Mouse (Mus musculus) cortical plate, adult 2 months (tissue): Measurements from ENCODE around the gene Fmnl2. TPM values are rescaled to one million over a fixed set of nuclear protein-coding genes. Genes with fewer than 3 reads are reported as not detected.

ENCODE experiments used
- H3K27ac ChIP-seq: fragments of 200-500 bp; 2 replicates; pipeline ENCODE4 v1.5.1; 2012; ENCODE audit warnings: low read length, control low read depth, inconsistent platforms; ENCODE audit not compliant: insufficient read depth
- H3K4me1 ChIP-seq: fragments of 200-500 bp; 2 replicates; pipeline ENCODE4 v1.6.1; 2011; ENCODE audit warnings: low read length; ENCODE audit not compliant: control insufficient read depth, insufficient read depth
- H3K4me3 ChIP-seq: fragments of 200-500 bp; 2 replicates; pipeline ENCODE4 v1.5.1; 2011; ENCODE audit warnings: mild to moderate bottlenecking, low read length, control low read depth; ENCODE audit not compliant: insufficient read depth
- CTCF ChIP-seq: fragments of 200-500 bp; IDR thresholded peaks from 2 replicates; pipeline ENCODE4 v1.5.1; 2011; ENCODE audit warnings: mild to moderate bottlenecking, control low read depth, low read length; ENCODE audit not compliant: insufficient read depth; ENCODE audit errors: extremely low read depth
- POLR2A ChIP-seq: fragments of 200-500 bp; IDR thresholded peaks from 2 replicates; pipeline ENCODE4 v1.6.1; 2011; ENCODE audit warnings: mild to moderate bottlenecking, low read length, control low read depth; ENCODE audit not compliant: insufficient read depth; ENCODE audit errors: extremely low read depth
- polyA plus RNA-seq: library from polyadenylated mRNA; depleted of rRNA; stranded (reverse); fragments of >200 nt; gene quantifications from 2 replicates; pipeline ENCODE4 v1.2.3, GENCODE M21; 2012

The Fmnl2 gene
- polyA plus RNA-seq, 1 experiment: 24.9 TPM

DNA sequence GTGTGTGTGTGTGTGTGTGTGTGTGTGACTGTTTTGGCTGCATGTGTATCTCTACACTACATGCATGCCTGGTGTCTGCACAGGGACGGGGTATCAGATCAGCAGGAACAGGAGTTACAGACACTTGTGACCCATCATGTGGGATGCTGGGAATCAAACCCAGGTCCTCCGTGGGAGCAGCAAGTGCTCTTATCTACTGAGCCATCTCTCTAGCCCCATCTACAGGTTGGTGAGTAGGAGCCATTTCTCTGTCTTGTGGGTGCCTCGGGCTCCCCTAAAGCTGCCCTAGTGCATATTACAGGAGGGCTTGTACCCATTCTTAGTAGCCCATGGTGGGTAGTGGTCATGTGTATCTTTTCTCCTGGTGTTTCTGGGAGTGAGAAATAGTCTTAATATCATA, 90.7 kb downstream of the Fmnl2 start:
- peaks cover 8% of the 10 kb centered on the region; the same call in 1 of the 2 replicates for H3K4me1 ChIP-seq
- no peak for TF ChIP-seq CTCF
- no peak for TF ChIP-seq POLR2A
- no peak overlapping the region for H3K4me3 ChIP-seq
- H3K27ac ChIP-seq: no peak overlapping the region

DNA sequence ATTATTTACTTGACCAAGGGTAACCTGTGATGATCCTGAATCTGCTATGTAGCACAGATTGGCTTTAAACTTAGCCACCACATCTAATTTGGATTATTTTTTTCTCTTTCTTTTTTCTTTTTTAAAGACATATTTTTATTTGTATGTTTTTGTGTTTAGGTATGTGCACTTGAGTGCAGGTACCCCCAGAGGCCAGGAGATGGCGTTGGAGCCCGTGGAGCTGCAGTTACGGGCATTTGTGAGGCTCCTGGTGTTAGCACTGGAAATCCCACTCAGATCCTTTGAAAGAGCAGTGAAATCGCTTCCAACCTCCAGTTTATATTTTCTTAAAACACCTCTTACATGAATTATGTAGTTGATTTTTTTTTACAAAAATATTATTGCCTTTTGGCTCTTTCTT, 91.9 kb downstream of the Fmnl2 start:
- H3K4me3 ChIP-seq: no peak overlapping the region
- H3K27ac ChIP-seq: no peak overlapping the region
- no peak for TF ChIP-seq CTCF
- TF ChIP-seq POLR2A: no peak
- H3K4me1 ChIP-seq: peaks cover 4% of the 10 kb centered on the region; the same call in 1 of the 2 replicates

DNA sequence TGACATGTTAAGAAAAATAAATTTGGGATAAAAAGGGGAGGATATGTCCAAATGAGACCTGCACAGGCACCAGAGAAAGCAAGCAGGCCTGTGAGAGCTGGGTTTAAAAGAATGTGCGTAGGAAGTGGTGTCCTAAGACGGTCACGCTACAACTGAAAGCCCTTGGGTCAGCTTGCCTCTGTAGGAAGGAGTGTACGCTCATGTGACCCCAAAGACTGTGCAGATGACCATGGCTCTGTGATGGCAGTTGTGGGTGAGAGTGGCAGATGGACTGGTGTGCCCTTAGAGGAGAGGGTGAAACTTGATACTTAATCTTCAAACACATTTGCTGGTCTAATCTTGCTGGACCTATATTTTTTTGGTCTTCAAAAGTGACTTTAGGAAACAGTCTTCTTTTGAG, 92.6 kb downstream of the Fmnl2 start:
- H3K4me3 ChIP-seq: no peak overlapping the region
- TF ChIP-seq POLR2A (no peak), CTCF (no peak)
- H3K4me1 ChIP-seq: peaks cover 4% of the 10 kb centered on the region; the same call in 1 of the 2 replicates
- H3K27ac ChIP-seq: no peak overlapping the region

DNA sequence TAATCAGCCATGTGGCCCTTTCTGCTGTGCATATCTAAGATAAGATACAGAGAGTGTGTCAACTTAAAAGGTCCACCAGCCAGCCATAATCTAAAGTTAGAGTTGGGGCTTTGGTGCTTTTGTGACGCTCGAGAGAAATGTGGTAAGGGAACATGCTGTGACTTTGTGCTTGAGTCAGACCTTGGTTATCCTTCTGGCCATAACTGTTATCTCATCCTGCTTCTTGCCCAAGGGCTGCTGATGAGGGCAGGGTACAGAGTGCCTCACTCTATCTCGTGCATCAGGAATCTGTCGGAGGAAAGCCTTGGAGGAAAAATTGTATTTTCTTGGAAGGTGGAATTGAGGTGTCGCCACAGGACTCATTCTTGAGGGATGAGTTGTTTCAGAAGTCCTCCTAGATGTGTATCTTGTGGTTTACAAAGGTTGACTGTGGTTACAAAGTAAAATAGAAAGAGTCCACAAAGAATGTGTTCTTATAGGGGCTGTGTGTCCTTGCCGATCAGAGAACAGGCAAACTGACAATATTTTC, 94.6 kb downstream of the Fmnl2 start:
- Histone ChIP-seq H3K4me1 (peaks cover 2% of the 10 kb centered on the region; the same call in 1 of the 2 replicates), H3K4me3 (no peak overlapping the region), H3K27ac (no peak overlapping the region)
- TF ChIP-seq POLR2A (no peak), CTCF (no peak)

DNA sequence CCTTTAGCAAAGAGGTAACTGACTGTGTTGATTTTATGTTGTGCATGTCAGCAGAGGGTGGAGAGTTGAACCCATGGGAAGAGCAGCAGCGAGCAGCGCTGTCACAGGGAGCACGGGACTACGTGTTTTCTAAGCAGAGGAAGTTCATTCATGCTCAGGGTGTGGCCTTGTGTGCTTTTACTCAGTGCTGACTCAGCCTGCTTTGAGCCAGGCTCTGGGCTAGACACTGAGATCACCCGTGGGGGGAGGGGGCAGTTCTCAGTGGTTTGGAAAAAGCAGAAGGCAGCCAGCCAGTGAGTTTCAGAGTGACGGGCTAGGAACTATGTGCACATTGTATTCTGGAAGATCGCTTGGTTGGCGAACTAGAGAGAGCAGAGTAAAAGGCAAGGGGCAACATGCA, 97.4 kb downstream of the Fmnl2 start:
- Histone ChIP-seq H3K4me3 (no peak overlapping the region), H3K4me1 (peaks cover 9% of the 10 kb centered on the region), H3K27ac (no peak overlapping the region)
- TF ChIP-seq POLR2A (no peak), CTCF (no peak)

DNA sequence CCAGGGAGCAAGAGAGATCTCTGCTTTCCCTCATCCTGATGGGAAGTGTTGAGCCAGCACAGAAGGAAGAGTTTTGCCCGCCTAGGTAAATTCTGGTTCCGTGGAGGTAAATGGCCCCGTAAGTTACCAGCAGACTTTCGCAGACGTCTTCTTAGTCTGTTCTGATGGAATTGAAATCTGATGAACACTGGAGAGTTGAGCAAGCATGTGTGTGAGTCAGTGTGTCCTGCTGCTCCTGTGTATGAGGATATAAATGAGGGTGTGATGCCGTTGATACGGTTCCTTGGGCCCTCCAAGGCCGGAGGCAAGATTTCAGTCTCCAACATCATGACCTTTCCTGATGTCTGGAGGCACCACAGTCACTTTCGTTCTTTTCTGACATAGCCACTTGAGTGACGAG, 98.2 kb downstream of the Fmnl2 start:
- TF ChIP-seq POLR2A (no peak), CTCF (no peak)
- H3K4me1 ChIP-seq: peaks cover 11% of the 10 kb centered on the region
- no peak overlapping the region for H3K4me3 ChIP-seq
- H3K27ac ChIP-seq: no peak overlapping the region

DNA sequence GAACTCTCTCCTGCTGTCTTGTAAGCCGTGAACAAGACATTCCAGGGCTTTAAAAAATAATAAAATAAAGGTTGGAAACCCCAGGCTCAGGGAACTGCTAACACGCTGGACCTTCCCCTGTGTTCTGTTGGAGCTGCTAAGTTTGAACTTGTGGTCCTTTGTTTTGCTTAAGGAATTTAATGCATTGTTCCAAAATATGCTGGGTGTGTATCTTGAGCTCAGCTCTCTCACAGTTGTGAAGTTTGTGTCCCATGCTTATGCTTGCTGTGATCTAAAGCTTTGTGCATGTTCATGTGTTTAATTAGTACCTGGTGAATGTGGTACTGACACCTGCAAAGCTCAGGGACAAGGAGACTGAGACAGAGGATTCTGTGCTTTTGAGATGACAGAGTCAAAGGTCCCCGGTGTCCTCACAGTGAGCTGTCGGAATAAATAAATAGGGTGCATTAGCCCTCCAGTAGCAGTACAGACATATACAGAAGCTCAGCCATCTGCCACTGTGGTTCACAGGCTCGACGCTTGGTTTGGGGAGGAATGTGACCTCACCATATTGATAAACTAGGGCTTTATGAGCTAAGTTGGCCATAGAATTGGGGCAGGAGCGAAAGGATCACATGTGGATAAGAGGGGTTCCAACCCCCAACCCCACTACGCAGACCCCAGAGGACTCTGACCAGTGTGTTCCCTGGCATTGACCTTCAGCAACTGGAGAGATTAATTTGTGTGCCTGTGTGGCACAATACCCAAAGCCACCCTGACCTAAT, 100.3 kb downstream of the Fmnl2 start:
- no peak for TF ChIP-seq POLR2A
- no peak for TF ChIP-seq CTCF
- H3K4me1 ChIP-seq: peaks cover 13% of the 10 kb centered on the region
- no peak overlapping the region for H3K4me3 ChIP-seq
- no peak overlapping the region for H3K27ac ChIP-seq

DNA sequence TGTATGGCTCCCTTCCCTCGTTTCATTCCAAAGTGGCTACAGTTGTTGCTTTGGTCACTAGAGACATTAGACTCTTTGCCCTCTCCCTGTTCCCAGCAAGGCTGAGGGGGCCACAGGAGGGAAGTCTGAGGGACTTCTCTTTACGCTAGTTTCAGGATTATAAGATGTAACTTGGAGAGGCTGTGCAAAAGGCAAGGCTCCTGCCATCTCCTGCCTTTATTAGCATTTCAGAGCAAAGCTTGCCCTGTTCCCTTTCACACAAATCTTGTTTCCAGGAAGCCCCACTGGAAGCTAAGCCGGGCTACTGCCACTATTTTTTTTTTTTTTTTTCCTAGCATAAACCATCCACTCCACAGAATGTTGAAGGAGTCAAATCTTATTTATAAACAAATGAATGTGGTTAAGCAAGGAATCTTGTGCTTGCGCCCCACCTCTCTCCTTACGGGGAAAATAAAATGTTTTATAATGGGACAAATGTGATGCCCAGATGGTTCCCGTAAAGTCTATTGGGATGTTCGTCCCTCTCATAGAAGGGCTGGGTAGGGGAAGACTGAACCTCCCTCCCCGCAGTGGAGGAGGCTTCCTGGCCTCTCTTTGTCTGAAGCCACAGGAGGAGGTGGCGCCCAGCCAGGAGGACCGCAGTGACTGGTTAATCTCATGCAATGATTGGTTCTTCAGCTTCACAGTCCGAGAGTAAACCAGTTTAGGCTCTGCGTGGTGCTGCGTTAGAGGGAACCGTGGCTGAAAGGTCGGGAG, 101.1 kb downstream of the Fmnl2 start:
- no peak for TF ChIP-seq POLR2A
- TF ChIP-seq CTCF: no peak
- Histone ChIP-seq H3K4me1 (peaks cover 14% of the 10 kb centered on the region), H3K4me3 (no peak overlapping the region)

DNA sequence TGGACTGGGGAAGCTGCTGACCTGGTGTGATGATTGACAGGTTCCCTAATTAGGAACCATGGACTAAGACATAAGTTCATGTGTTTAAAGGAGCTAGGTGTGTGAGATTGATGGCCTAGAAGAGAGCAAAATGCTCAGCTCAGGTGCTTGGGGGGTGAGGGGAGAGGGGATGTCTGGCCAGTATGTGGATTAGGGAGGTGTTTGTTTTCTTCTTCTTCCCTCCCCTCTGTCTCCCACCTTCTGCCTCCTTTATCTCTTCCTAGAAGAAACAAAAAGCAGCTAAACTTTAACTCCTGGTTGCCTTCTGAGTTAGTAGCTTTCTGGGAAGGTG, 101.6 kb downstream of the Fmnl2 start:
- peak overlapping the region; percentile 79; the same call in 1 of the 2 replicates for H3K27ac ChIP-seq
- H3K4me1 ChIP-seq: peaks cover 16% of the 10 kb centered on the region
- TF ChIP-seq CTCF (no peak), POLR2A (no peak)
- H3K4me3 ChIP-seq: no peak overlapping the region

More for the DNA sequence above, 101.1 kb downstream of the Fmnl2 start:
- peak overlapping the region; percentile 79; the same call in 1 of the 2 replicates for H3K27ac ChIP-seq

DNA sequence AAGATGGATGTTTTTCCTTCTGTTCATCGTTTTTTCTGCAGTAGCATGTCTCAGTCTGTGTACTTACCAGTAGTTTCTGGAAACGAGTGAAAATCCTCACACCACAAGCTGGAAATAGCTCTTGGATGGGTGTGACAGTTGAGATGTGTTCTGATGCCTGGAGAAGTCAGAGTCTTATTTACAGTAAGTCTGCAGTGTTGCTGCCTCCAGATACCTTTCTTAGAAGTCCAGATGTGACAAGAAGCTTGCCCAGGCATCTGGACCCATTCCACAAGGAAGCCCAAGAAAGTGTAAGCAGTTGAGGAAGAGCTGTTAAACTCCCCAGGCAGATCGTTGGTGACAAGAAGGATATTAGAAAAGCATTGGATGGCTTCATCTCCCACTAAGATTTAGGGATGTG, 102.3 kb downstream of the Fmnl2 start:
- no peak overlapping the region for H3K27ac ChIP-seq
- TF ChIP-seq CTCF (no peak), POLR2A (no peak)
- H3K4me1 ChIP-seq: peaks cover 16% of the 10 kb centered on the region
- no peak overlapping the region for H3K4me3 ChIP-seq
